Mouse (Mus musculus) granulocyte monocyte progenitor cell, adult 5-6 weeks (primary cell): Measurements from ENCODE around the gene Olfr533. TPM values are rescaled to one million over a fixed set of nuclear protein-coding genes. Genes with fewer than 3 reads are reported as not detected.
"Not testable (repeated sequence)": the region's sequence is repeated elsewhere in the genome, so short reads cannot be mapped to it uniquely, and the experiment has no call there.

ENCODE experiments used
- ATAC-seq: replicated peaks from 2 replicates; pipeline ENCODE4 v1.8.0; 2016; ENCODE audit warnings: mild to moderate bottlenecking, moderate TSS enrichment, inconsistent platforms; ENCODE audit not compliant: poor library complexity, severe bottlenecking
- total RNA-seq, 2 experiments: library from RNA; stranded (forward) in 1 of 2; stranded (reverse) in 1 of 2; fragments of 200-712, 200-1000 nt in 1 of 2; fragments of >200 nt in 1 of 2; fragmentation: Nextera tagmentation in 1 of 2; gene quantifications; 2 replicates each; pipeline ENCODE4 v1.2.3; 2014 to 2017

Olfr533 gene
- total RNA-seq (2014; fragmentation: Nextera tagmentation) (not detected in 2 replicates), total RNA-seq (2017) (not detected in 2 replicates)

DNA sequence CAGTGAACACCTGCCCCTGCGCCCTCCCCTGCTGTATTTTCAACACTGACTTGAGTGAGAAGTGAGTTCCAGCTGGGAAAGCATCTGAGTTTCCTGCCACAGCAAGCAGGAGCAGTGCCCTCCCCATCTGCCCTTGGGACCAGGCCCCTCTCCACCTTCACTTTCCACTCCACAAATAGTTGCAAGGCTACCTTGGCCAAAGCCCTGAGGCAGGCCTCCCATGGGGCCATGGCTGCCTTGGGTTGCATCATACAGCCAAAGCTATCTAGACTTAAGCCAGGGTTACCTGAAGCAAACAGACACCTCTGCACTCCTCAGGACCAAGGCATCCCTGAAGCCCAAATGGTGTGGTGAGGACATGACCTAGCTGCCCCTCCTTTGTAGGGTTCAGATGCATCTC is at the start of gene Olfr533:
Gene Olfr533 (plus strand): TSS at position 301 of the 400 bp plus-strand sequence.
- not testable (repeated sequence) for ATAC-seq

DNA sequence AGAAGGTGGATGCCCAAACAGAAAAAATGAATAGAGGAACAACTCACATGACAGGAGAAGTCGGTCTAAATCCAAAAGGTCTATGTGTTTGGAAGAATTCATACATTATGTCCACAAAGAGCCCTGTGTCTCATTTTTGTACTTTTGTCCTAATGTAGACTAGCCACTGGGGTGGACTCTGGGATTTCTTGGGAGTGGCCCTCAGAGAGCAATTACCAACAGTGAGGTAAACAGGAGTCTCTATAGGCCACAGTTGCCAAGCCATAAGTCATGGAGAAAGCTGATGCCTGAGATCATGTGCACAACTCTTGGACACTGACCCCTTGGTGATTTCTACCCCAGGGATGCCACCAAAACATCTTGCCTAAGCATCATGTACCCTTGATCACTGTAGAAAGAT is 41.6 kb upstream of the Olfr533 start, which contains the start of gene Olfr532:
Gene Olfr532 (minus strand): TSS at position 101 of the 400 bp plus-strand sequence.
- ATAC-seq = no peak

DNA sequence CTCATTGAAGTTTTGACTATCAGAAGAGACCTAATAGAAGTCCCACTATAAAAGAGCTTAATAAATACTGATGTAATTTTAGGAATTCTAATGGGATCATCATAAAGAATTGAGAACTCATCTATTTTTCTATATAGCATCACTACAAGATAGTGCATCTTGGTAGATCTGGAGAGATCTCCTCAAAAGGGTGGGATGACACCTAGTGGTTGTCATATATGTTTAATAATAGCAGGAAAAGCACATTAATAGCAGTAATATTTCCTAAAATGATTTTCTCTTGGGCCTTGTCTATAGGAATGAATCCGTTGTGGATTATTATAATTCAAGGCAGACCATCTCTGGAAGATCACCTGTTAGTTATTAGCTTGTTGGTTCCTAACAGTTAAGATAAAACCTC is 20.0 kb upstream of the Olfr533 start:
- no peak for ATAC-seq

DNA sequence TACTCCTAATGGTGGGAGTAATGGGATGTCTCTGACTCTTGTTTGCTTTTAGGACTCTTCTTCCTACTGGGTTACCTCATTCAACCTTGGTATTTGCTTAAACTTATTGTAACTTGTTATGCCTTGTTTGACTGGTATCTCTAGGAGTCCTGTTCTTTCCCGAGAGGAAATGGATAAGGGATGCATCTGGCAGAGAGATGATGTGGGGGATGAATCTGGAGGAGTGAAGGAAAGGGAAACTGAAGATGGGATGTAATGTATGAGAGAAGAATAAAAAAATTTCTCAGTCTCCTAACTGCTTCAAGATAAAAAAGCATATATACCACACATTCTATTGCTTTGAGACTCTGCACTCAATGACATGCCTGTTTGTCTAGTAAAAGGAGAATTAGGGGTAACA is 14.7 kb downstream of the Olfr533 start:
- no peak for ATAC-seq

DNA sequence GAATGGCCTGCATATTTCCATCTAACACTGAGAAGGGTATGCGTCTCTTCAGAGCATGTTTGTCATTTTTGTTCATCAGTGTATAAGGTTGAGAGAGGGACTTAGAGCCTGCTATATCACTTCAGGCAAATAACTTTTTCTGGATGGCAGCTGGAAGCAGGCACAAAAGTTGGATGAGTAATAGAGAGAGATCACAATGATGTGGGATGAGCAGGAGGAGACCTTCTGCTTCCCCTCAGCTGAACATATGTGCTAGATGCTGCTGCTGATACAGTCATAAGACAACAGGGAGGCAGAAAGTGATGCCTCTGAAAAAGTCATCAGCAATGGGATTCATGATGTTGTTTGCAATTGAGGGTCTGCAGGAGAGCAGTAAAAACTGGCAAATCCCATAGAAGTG is 15.6 kb downstream of the Olfr533 start:
- no peak for ATAC-seq

DNA sequence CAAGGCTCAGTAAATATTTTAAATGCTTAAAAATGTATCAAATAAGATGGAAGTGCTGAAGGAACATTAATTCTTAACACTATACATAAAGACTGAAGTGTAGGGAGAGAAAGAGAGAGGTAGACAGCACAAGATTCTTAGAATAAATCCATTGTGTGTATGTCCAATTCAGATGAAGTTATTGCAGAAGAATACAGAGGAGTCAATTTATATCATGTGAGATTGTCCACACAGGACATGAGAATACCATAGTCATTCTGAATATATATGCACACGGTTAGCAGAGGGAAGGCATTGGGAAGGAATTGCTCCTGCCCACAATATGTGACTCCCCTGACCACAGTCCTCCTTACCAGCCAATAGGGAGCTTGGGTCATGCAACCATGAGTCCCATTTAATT is 20.7 kb downstream of the Olfr533 start, which contains the start of gene Olfr535:
Gene Olfr535 (plus strand): TSS at position 301 of the 400 bp plus-strand sequence.
- no peak for ATAC-seq

DNA sequence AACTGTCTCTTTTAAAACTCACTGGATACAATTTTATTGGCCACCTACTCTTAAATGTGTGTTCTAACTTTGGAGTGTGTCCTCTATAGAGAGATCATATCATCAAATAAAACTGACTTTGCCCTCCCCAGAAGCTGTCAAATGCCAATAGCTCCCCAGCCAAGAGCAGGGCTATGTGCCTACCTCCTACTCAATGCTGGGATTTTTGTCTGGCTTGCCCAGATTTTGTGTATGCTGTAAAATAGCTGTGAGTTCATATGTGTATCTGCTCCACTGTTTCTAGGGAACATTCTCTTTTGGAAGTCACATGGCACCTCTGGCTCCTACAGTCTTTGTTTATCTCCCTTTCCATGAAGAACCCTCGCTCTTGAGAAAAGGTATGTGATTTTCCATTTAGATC is 25.8 kb downstream of the Olfr533 start:
- ATAC-seq = no peak

DNA sequence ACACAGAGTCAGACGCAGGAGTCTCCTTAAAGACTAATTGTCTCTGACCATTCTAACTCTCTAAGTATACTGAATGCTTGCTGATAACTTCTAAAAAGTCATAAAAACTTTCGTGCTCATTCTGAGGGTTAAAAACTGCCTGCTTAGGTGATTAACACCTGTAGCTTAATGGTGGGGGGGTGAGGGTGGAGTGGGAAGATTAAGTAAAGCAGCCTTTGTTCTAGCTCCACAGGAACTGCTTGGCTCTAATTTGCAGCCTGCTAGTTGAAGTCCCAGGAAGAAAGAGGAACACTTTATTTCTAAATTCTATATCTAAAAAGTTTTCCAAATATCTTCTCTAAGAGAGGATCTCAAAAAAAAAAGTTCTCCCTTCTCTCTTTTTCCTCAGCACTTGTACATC is 31.1 kb downstream of the Olfr533 start:
- ATAC-seq = no peak

DNA sequence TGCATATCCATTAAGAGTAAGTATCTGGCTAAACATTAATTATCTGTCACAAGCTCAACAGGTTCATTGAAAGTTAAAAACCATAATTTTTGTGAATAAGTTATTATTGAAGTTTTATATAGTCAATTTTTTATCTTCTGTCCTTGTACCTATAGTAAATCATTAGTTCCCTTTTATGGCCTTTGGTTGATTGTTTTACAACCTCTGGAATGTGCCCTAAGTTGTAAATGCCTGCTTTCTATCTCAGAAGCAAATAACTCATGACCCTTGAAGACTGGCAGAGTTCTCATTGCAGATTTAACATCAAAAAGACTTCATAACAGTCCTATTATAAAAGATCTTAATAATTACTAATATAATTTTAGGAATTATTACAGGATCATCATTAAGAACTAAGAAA is 31.5 kb downstream of the Olfr533 start:
- ATAC-seq = no peak

DNA sequence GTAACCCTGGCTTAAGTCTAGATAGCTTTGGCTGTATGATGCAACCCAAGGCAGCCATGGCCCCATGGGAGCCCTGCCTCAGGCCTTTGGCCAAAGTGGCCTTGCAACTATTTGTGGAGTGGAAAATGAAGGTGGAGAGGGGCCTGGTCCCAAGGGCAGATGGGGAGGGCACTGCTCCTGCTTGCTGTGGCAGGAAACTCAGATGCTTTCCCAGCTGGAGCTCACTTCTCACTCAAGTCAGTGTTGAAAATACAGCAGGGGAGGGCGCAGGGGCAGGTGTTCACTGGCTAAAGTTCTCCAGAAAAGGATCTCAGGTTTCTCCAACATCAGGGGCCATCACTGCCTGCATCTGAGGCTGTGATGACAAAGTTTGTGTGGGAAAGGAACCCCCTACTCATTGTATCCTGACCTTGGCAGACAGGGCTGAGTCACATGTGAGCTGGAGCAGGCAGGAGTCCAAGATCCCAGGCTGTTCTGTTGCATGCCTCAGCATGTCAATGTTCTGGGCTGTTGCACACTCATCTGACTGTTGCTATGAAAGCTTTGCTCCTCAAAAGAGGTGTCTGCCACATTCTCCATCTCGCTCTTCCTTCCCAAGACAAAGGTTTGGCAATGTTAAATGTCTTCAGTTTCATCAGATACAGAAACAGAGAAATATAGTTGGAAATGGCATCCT is 44.3 kb downstream of the Olfr533 start, which contains the start of gene Olfr536:
Gene Olfr536 (minus strand): TSS at position 51 of the 676 bp plus-strand sequence.
- not testable (repeated sequence) for ATAC-seq

Other genes starting within 250 kb of the Olfr533 start
- not detected in 2 replicates for gene Cd163l1, start 245.1 kb upstream of the Olfr533 start, total RNA-seq (2014; fragmentation: Nextera tagmentation)
- gene Cd163l1, start 245.1 kb upstream of the Olfr533 start, total RNA-seq (2017) = not detected in 2 replicates
- not detected in 2 replicates for gene 5830411N06Rik, start 216.1 kb upstream of the Olfr533 start, total RNA-seq (2014; fragmentation: Nextera tagmentation)
- gene 5830411N06Rik, start 216.1 kb upstream of the Olfr533 start, total RNA-seq (2017) = not detected in 2 replicates
- gene Olfr525, start 142.5 kb upstream of the Olfr533 start, total RNA-seq (2014; fragmentation: Nextera tagmentation) = not detected in 2 replicates
- gene Olfr525, start 142.5 kb upstream of the Olfr533 start, total RNA-seq (2017) = not detected in 2 replicates
- not detected in 2 replicates for gene Olfr527, start 129.4 kb upstream of the Olfr533 start, total RNA-seq (2014; fragmentation: Nextera tagmentation)
- not detected in 2 replicates for gene Olfr527, start 129.4 kb upstream of the Olfr533 start, total RNA-seq (2017)
- not detected in 2 replicates for gene Olfr60, start 101.7 kb upstream of the Olfr533 start, total RNA-seq (2014; fragmentation: Nextera tagmentation)
- gene Olfr60, start 101.7 kb upstream of the Olfr533 start, total RNA-seq (2017) = not detected in 2 replicates
- gene Olfr530, start 87.0 kb upstream of the Olfr533 start, total RNA-seq (2014; fragmentation: Nextera tagmentation) = not detected in 2 replicates
- gene Olfr530, start 87.0 kb upstream of the Olfr533 start, total RNA-seq (2017) = not detected in 2 replicates
- not detected in 2 replicates for gene Olfr531, start 60.5 kb upstream of the Olfr533 start, total RNA-seq (2014; fragmentation: Nextera tagmentation)
- not detected in 2 replicates for gene Olfr531, start 60.5 kb upstream of the Olfr533 start, total RNA-seq (2017)
- gene Olfr532, start 41.7 kb upstream of the Olfr533 start, total RNA-seq (2014; fragmentation: Nextera tagmentation) = not detected in 2 replicates
- gene Olfr532, start 41.7 kb upstream of the Olfr533 start, total RNA-seq (2017) = not detected in 2 replicates
- not detected in 2 replicates for gene Olfr535, start 20.8 kb downstream of the Olfr533 start, total RNA-seq (2014; fragmentation: Nextera tagmentation)
- gene Olfr535, start 20.8 kb downstream of the Olfr533 start, total RNA-seq (2017) = not detected in 2 replicates
- gene Olfr536, start 44.0 kb downstream of the Olfr533 start, total RNA-seq (2014; fragmentation: Nextera tagmentation) = not detected in 2 replicates
- gene Olfr536, start 44.0 kb downstream of the Olfr533 start, total RNA-seq (2017) = not detected in 2 replicates
- not detected in 2 replicates for gene Olfr538, start 104.5 kb downstream of the Olfr533 start, total RNA-seq (2014; fragmentation: Nextera tagmentation)
- gene Olfr538, start 104.5 kb downstream of the Olfr533 start, total RNA-seq (2017) = not detected in 2 replicates
- 0.15 TPM in 1 of 2 replicates, not detected in the other for gene Olfr46, start 137.9 kb downstream of the Olfr533 start, total RNA-seq (2014; fragmentation: Nextera tagmentation)
- gene Olfr46, start 137.9 kb downstream of the Olfr533 start, total RNA-seq (2017) = under 0.01 TPM in 2 replicates
- gene Olfr61, start 165.6 kb downstream of the Olfr533 start, total RNA-seq (2014; fragmentation: Nextera tagmentation) = not detected in 2 replicates
- gene Olfr61, start 165.6 kb downstream of the Olfr533 start, total RNA-seq (2017) = not detected in 2 replicates
- gene Olfr53, start 183.1 kb downstream of the Olfr533 start, total RNA-seq (2014; fragmentation: Nextera tagmentation) = not detected in 2 replicates
- not detected in 2 replicates for gene Olfr53, start 183.1 kb downstream of the Olfr533 start, total RNA-seq (2017)
- not detected in 2 replicates for gene Olfr539, start 196.6 kb downstream of the Olfr533 start, total RNA-seq (2014; fragmentation: Nextera tagmentation)
- not detected in 2 replicates for gene Olfr539, start 196.6 kb downstream of the Olfr533 start, total RNA-seq (2017)
- not detected in 2 replicates for gene Olfr45, start 218.6 kb downstream of the Olfr533 start, total RNA-seq (2014; fragmentation: Nextera tagmentation)
- gene Olfr45, start 218.6 kb downstream of the Olfr533 start, total RNA-seq (2017) = not detected in 2 replicates
- gene Olfr541, start 233.9 kb downstream of the Olfr533 start, total RNA-seq (2014; fragmentation: Nextera tagmentation) = not detected in 2 replicates
- gene Olfr541, start 233.9 kb downstream of the Olfr533 start, total RNA-seq (2017) = not detected in 2 replicates